Mouse (Mus musculus): ENCODE results near the gene Dsp. TPM values are rescaled to one million over a fixed set of nuclear protein-coding genes. Genes with fewer than 3 reads are reported as not detected.

Dsp gene
- 27.1 and 35.3 TPM in 2 replicates for polyA plus RNA-seq (2016; fragmentation: Nextera tagmentation; extraction: Ambion mirVana)

DNA sequence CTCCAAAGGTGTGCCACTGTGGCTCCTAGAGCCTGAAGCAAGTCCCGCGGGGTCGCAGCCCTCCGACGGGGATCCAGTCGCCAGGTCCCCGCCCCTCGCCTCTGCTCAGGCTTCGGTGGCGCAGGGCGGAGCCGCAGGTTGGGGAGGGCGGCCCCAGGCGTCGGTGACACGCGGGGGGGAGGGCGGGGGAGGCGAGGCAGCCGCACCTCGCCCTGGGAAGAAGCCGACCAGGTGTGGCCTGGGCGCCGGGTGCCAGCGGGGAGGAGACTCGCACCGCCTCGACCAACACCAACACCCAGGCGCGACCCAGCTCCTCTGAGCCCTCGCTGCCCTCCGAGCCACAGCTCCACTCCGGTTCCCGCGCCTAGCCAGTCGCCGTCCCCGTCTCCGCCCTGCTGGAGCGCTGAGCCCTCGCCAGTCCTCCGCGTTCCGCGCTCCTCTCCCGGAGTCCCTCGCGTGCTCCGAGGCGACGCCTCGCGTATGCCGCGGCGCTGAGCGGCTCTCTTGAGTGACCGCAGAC lies at the start of gene Dsp:
TSS of gene Dsp (plus strand) at position 226 of the 520 bp plus-strand sequence.
- DNase-seq (ENCODE audit: low spot score): peak; percentile 86
- peaks cover 26% of the 10 kb centered on the region for H3K27me3 ChIP-seq (ENCODE audit: insufficient read depth, poor library complexity, severe bottlenecking)
- peaks cover 72% of the 10 kb centered on the region for H3K4me1 ChIP-seq
- no peaks in the 10 kb centered on the region for H3K36me3 ChIP-seq
- H3K9me3 ChIP-seq: no peaks in the 10 kb centered on the region
- peak within 1 kb of the TSS; percentile 81 for H3K4me3 ChIP-seq
- peak within 1 kb of the TSS; percentile 96 for H3K27ac ChIP-seq
- under 1% methylated on average over 57 of the region's 58 CpGs for WGBS

DNA sequence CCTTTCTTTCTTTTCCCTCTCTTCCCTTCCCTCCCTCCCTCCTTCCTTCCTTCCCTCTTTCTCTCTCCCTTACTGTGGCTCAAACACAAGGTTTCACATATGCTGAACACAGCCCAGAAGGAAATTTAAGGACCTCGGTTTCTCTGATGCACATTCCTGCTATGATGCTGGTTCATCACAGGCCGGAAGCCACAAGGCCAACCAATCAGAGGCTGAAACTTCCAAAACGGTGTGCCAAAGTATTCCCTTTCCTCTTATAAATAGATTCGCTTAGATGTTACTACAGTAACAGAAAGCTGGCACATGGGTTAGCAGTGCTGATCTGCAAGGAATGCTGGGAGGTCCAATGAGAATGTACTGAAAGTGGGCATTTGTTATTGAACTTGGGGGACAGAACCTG lies 47.7 kb upstream of the Dsp start:
- DNase-seq (ENCODE audit: low spot score): no peak
- 70% methylated on average over 4 of the region's 4 CpGs for WGBS
- Histone ChIP-seq H3K9me3 (no peaks in the 10 kb centered on the region), H3K4me1 (0 out of 2 replicates have a peak, but pooled peaks cover 3% of the 10 kb centered on the region), H3K4me3 (no peak overlapping the region), H3K27me3 (ENCODE audit: insufficient read depth, poor library complexity, severe bottlenecking) (no peaks in the 10 kb centered on the region), H3K27ac (no peak overlapping the region), H3K36me3 (no peaks in the 10 kb centered on the region)

DNA sequence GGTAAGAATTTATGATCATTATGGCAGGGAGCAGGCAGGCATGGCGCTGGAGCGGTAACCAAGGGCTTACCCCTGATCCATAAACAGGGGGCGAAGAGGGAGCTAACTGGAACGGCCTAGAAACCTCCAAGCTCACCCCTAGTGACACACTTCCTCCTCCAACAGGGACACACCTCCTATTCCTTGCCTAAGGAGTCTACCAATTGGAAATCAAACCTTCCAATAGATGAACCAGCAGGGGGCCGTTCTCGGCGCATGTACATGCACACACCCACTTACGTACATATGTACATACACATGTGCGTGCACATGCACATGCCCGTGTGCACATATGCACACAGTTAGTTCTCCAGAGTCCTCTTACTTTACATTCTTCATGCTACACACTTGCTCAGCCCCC lies 46.6 kb upstream of the Dsp start:
- Histone ChIP-seq H3K36me3 (no peaks in the 10 kb centered on the region), H3K9me3 (no peaks in the 10 kb centered on the region), H3K4me1 (0 out of 2 replicates have a peak, but pooled peaks cover 3% of the 10 kb centered on the region), H3K27me3 (ENCODE audit: insufficient read depth, poor library complexity, severe bottlenecking) (no peaks in the 10 kb centered on the region), H3K4me3 (no peak overlapping the region), H3K27ac (no peak overlapping the region)
- DNase-seq (ENCODE audit: low spot score): no peak
- 89% methylated on average over 10 of the region's 10 CpGs for WGBS

DNA sequence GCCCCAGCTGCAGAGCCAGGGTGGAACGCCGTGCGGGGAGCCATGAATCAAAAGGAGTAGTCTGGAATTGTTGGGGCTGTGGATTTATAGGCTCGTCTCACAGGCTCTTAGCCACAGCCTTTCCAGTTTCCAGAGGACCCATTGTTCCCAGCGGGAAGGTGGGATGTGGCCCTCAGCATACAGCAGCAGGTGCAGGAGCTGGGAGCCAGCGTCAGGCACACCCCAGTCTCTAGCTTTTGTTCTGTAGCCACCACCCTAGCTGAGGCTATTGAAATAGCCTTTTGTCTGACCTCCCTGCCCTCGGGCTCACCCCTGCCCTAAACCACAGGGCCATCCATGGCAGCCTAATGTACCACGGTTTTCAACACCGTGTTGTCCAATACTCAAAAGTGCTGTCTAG lies 42.0 kb upstream of the Dsp start:
- no peak overlapping the region for H3K4me3 ChIP-seq
- H3K4me1 ChIP-seq: no peaks in the 10 kb centered on the region
- no peaks in the 10 kb centered on the region for H3K36me3 ChIP-seq
- no peak for DNase-seq (ENCODE audit: low spot score)
- H3K27me3 ChIP-seq (ENCODE audit: insufficient read depth, poor library complexity, severe bottlenecking): no peaks in the 10 kb centered on the region
- WGBS: 91% methylated on average over 9 of the region's 9 CpGs
- no peak overlapping the region for H3K27ac ChIP-seq
- no peaks in the 10 kb centered on the region for H3K9me3 ChIP-seq

DNA sequence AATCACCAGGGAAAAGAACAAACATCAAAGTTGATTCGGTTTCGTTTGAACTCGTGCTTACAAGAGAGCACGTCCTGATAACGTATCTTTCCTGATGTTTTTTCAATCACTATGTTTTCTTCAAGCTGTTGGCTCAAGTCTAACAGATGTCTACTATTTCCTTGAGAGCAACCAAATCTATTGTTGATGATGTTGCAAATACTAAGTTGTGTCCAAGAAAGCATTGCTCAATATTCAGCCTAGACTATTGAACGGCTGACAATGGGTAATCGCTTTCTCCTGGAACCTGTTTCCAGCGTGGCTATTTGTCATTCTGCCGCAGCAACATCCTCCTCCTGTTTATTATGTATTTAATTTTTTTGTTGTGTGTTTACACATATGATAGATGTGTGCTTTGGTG lies 28.8 kb upstream of the Dsp start:
- H3K4me1 ChIP-seq: peaks cover 30% of the 10 kb centered on the region
- DNase-seq (ENCODE audit: low spot score): no peak
- no peak overlapping the region for H3K27ac ChIP-seq
- H3K36me3 ChIP-seq: no peaks in the 10 kb centered on the region
- H3K9me3 ChIP-seq: no peaks in the 10 kb centered on the region
- no peak overlapping the region for H3K4me3 ChIP-seq
- WGBS: 73% methylated on average over 9 of the region's 9 CpGs
- H3K27me3 ChIP-seq (ENCODE audit: insufficient read depth, poor library complexity, severe bottlenecking): no peaks in the 10 kb centered on the region

DNA sequence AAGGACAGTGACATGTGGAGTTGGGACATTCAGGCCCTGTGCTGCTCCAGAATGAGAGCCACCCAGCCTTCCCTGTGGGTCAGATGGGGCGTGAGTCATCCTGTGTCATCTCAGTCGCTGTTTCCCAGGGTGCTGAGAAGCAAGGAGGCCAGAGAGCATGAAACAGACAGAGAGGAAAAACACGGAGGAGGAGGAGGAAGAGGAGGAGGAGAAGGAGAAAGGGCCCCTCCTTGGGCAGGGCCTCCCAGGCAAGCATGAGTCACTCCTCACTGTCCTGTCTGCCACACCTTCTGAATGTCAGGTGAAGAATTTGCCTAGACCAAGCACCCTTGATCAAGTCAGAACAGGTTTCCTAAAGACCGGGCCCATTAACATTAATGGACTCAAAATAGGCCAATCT lies 27.4 kb upstream of the Dsp start:
- no peak for DNase-seq (ENCODE audit: low spot score)
- Histone ChIP-seq H3K27ac (peak overlapping the region; percentile 39), H3K36me3 (no peaks in the 10 kb centered on the region), H3K9me3 (no peaks in the 10 kb centered on the region), H3K27me3 (ENCODE audit: insufficient read depth, poor library complexity, severe bottlenecking) (no peaks in the 10 kb centered on the region), H3K4me1 (peaks cover 43% of the 10 kb centered on the region), H3K4me3 (no peak overlapping the region)
- 64% methylated on average over 4 of the region's 4 CpGs for WGBS

DNA sequence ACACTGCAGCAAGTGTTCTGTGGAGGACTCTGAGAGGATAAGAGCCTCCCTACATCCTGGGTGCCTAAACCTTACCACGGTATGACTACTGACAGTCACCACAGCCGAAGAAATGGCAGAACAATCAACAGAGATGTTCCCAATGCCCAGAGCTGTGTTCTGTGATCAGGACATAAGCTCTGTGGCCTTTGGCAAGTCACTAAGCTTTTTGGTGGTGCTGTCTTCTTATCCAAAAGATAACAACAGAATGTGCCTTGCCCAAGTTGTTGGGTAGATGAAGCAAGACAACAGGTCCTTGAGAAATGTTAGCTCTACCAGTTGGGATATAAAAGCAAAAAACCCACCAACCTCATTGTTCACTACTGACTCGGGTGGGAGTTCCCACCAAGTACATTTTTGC lies 23.4 kb upstream of the Dsp start:
- no peaks in the 10 kb centered on the region for H3K27me3 ChIP-seq (ENCODE audit: insufficient read depth, poor library complexity, severe bottlenecking)
- DNase-seq (ENCODE audit: low spot score): no peak
- 63% methylated on average over 3 of the region's 3 CpGs for WGBS
- no peaks in the 10 kb centered on the region for H3K9me3 ChIP-seq
- H3K4me3 ChIP-seq: no peak overlapping the region
- no peaks in the 10 kb centered on the region for H3K36me3 ChIP-seq
- peaks cover 40% of the 10 kb centered on the region for H3K4me1 ChIP-seq
- peak overlapping the region; percentile 53; the same call in 1 of the 2 replicates for H3K27ac ChIP-seq

DNA sequence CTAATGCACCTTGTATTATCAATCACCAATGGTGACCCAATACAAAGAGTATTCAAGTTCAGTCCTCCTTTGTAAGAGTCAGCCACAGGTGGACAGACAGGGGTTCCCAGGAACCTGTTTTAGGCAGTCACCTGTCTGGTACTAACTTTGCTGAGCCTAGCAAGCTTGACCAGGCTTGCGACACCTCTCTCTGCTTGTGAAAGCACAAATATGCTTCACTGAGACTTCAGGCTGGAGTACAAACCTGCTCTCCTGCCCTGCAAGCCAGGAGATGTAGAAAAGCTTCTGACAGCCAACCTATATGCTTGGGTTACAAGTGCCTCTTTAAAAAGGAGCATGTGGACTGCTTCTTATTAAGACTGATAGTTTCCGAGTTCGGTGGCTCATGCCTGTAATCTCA lies 22.8 kb upstream of the Dsp start:
- Histone ChIP-seq H3K36me3 (no peaks in the 10 kb centered on the region), H3K27me3 (ENCODE audit: insufficient read depth, poor library complexity, severe bottlenecking) (no peaks in the 10 kb centered on the region), H3K9me3 (no peaks in the 10 kb centered on the region), H3K27ac (peak overlapping the region; percentile 59; the same call in 1 of the 2 replicates), H3K4me3 (no peak overlapping the region), H3K4me1 (peaks cover 40% of the 10 kb centered on the region)
- DNase-seq (ENCODE audit: low spot score): no peak
- WGBS: 39% methylated on average over 3 of the region's 3 CpGs

DNA sequence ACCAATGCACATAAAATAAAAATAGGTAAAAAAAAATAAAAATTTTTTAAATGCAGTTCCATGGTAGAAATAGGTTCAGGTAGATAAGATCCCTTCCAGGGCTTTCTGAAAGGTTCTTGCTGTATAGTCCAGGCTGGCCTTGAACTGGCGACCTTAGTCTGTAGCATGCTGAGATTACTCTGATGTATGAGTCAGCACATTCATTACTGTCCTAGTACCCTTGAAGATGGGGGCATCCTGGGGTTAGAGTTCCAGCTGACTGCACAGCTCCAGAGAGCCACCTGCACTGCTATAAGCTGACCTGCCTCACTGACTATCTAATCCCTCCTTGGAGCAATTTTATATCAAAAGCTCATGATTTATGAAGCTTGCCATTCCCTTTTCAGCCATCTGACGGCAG lies 21.6 kb upstream of the Dsp start:
- no peak overlapping the region for H3K4me3 ChIP-seq
- WGBS: 85% methylated on average over 2 of the region's 2 CpGs

DNA sequence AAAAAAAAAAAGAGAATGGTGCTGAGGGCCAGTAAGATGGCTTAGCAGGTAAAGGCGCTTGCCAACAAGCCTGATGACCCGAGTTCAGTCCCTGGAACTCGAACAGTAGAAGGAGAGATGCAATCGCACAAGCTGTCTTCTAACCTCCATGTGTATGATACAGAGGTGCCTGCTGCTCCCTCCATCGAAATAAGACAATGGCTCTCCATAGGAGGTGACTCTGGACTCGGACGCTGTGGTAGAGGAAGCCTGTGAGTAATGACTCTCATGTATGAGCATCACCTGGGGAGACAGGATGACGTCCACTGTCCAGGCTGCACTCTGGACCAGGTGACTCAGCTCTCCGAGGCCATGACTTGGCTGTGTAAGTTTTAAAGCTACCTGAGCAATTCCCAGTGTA lies 21.0 kb upstream of the Dsp start:
- no peaks in the 10 kb centered on the region for H3K36me3 ChIP-seq
- 89% methylated on average over 9 of the region's 9 CpGs for WGBS
- H3K4me3 ChIP-seq: no peak overlapping the region
- no peaks in the 10 kb centered on the region for H3K27me3 ChIP-seq (ENCODE audit: insufficient read depth, poor library complexity, severe bottlenecking)
- peaks cover 35% of the 10 kb centered on the region for H3K4me1 ChIP-seq
- H3K9me3 ChIP-seq: no peaks in the 10 kb centered on the region
- no peak for DNase-seq (ENCODE audit: low spot score)
- no peak overlapping the region for H3K27ac ChIP-seq

More for the DNA sequence above, 21.6 kb upstream of the Dsp start:
- Histone ChIP-seq H3K9me3 (no peaks in the 10 kb centered on the region), H3K27me3 (ENCODE audit: insufficient read depth, poor library complexity, severe bottlenecking) (no peaks in the 10 kb centered on the region), H3K27ac (no peak overlapping the region), H3K36me3 (no peaks in the 10 kb centered on the region), H3K4me1 (peaks cover 35% of the 10 kb centered on the region)
- DNase-seq (ENCODE audit: low spot score): no peak

DNA sequence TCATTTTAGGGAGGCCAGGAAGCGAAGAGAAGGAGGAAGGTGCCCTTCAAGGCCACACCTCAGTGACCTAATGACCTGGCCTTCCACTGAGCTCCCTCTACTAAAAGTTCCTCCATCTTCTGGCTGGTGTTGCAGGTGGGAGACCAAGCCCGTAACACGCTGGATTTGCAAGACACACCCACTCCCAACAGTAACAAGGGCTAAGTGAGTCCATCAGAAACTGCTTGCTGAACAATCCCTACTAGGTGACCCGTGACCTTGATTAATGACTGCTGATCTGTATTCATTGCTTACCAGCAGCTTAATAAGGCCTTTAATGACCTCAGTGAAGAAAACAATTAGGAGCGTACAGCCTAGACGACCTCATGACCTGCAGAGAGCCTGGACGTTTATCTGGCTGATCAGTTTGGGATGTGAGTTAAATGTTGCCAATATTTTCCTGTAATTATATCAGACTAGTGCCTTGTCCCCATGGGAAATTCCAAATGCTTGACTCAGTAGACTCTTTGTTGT lies 18.0 kb upstream of the Dsp start:
- Histone ChIP-seq H3K4me1 (peaks cover 11% of the 10 kb centered on the region), H3K4me3 (no peak overlapping the region), H3K36me3 (no peaks in the 10 kb centered on the region), H3K27me3 (ENCODE audit: insufficient read depth, poor library complexity, severe bottlenecking) (no peaks in the 10 kb centered on the region), H3K9me3 (no peaks in the 10 kb centered on the region), H3K27ac (no peak overlapping the region)
- no peak for DNase-seq (ENCODE audit: low spot score)
- 77% methylated on average over 7 of the region's 7 CpGs for WGBS

DNA sequence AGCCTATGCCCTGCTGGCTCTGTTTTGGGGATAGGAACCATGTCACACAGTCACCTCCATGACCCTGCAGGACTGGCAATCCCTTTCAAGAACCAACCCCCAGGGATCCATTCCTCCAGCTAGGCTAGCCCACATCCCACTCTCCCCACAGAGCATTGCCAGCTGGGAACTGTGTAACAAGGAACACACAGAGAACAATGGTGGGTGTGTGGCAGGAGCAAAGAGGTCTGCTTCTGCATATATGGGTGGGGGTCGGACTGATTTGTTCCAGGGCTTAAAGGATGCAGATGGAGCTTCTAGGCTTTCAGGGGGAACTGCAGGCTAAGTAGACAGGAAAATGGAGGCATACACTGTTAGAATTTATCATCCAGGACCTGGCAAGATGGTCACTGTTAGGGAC lies 10.6 kb upstream of the Dsp start:
- Histone ChIP-seq H3K27me3 (ENCODE audit: insufficient read depth, poor library complexity, severe bottlenecking) (no peaks in the 10 kb centered on the region), H3K4me3 (no peak overlapping the region), H3K36me3 (no peaks in the 10 kb centered on the region), H3K27ac (no peak overlapping the region), H3K4me1 (peaks cover 7% of the 10 kb centered on the region), H3K9me3 (no peaks in the 10 kb centered on the region)
- no peak for DNase-seq (ENCODE audit: low spot score)
- 71% methylated on average over 1 of the region's 1 CpGs for WGBS

DNA sequence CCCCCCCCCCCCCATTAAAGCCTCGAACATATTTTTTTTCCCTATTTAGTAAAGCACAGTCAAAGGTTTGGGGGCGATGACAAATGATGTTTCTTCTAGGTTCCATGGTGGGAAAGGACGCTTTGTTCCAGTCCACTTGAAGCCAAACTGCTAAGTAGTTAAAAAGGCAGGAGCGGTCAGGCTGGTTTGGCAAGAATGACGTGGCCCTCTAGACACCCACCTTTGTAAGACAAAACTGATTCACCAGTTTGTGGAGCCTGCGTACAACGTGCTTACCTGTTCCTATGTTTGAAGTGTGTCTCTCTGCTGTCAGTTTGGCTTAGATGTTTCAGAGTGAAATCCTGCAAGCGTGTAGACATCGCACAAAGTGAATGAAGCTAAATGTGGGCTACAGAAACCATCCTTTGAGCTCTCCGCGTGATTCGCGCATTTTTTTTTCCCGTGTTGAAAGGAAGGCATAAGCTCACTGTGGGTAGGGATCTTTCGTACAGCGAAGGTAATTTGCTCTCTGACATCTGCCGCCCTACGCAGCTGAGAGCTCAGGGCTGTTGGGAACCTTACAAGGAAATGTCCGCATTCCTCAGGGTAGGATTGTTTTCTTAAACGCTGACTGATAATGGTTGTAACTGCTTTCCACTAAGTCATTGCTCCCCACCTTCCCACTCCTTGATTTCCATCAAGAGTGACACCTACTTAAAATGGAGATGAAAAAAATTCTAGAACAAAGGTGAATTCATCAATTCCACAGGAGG lies 6.0 kb upstream of the Dsp start:
- Histone ChIP-seq H3K9me3 (no peaks in the 10 kb centered on the region), H3K4me1 (peaks cover 48% of the 10 kb centered on the region), H3K27me3 (ENCODE audit: insufficient read depth, poor library complexity, severe bottlenecking) (0 out of 2 replicates have a peak, but pooled peaks cover 9% of the 10 kb centered on the region), H3K27ac (peak overlapping the region; percentile 81), H3K4me3 (peak overlapping the region; percentile 48), H3K36me3 (no peaks in the 10 kb centered on the region)
- no peak for DNase-seq (ENCODE audit: low spot score)
- 5% methylated on average over 20 of the region's 20 CpGs for WGBS

Measured in heart, embryonic 10.5 days (tissue).